Mouse (Mus musculus): Measurements from ENCODE around the gene Cnot1.

Gene Cnot1

GRCm38 (mm10) chr8:95678024-95678611 is 129.1 kb downstream of the Cnot1 start:
- no peak for DNase-seq

- no peak for DNase-seq
Measured at GRCm38 (mm10) chr8:95677591-95678023, 129.7 kb downstream of the Cnot1 start.

- no peak for DNase-seq
Measured at GRCm38 (mm10) chr8:95676631-95677030, 130.6 kb downstream of the Cnot1 start, which contains the start of gene Ndrg4. Gene Ndrg4, plus strand, starts transcription at chr8:95676980.

- DNase-seq = no peak
Measured at GRCm38 (mm10) chr8:95672811-95673210, 134.5 kb downstream of the Cnot1 start.

- no peak for DNase-seq
Measured at GRCm38 (mm10) chr8:95671861-95672260, 135.4 kb downstream of the Cnot1 start.

GRCm38 (mm10) chr8:95669967-95670366 is 137.3 kb downstream of the Cnot1 start:
- no peak for DNase-seq
